Mouse (Mus musculus): ENCODE data around the gene Fuca2.
"Not testable (repeated sequence)": the region's sequence is repeated elsewhere in the genome, so short reads cannot be mapped to it uniquely, and the experiment has no call there.

Gene Fuca2

GRCm38 (mm10) chr10:13499331-13499730, at the start of gene Fuca2:
Gene Fuca2 (plus strand): TSS chr10:13499540.
- DNase-seq (ENCODE audit: low spot score), result no peak

DNA sequence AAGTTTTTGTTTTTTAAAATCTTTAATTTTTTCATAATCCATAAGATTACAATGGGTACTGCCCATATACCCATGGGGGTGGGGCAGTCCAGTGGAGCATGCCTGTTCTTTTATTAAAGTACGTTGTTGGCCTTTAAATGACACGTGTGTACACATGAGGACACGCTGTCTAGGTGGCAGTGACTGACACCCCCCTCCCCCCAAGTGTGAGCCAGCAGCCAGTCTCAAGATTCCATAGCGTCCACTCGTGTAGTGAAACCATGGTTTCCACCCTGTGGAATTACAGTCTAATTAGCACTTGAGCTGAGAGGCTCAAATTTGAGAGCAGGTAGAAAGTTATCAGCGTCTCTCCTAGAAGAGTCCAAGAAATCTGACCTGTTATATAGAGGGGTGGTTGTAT, 47.7 kb upstream of the Fuca2 start:
- no peak for DNase-seq (ENCODE audit: low spot score)

GRCm38 (mm10) chr10:13453200-13453990, 45.9 kb upstream of the Fuca2 start:
- no peak for DNase-seq (ENCODE audit: low spot score)

DNA sequence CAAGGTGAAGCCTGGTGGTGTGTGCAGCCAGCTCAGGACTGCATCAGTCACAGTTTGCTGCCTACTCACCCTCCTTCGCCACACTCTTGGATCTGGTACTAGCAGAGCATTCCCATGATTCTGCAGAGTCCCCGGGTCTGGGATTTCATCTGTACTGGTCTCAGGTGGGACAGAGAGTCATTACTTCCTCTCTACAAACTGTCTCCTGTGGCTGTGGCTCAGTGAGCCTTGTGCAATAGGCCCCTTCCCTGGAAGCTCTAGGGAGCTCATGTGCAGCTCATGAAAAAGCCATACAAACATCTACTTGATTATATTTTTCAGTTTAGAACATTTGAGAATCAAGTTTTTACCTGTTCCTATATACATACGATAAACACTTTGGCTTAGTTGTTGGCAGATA, 35.0 kb upstream of the Fuca2 start:
- DNase-seq (ENCODE audit: low spot score), result not testable (repeated sequence)

DNA sequence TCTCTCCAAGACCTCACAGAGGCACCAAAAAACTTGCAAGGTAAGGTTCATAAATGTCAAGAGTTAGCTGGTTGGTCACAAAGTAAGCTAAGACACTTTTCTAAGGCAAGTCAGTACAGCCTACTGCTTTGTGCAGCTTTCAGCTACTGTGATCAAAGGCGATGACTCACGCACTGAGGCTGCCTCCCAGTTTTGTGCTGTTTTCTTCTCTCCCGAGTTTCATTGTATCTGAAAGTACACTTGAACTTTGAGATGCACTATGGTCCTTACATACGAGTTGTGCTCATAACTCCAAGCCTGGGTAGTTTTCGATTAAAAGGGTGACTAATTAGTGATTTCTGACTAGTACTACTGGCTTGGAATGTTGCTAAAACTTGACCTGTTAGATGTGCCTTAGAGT, 32.4 kb upstream of the Fuca2 start:
- DNase-seq (ENCODE audit: low spot score), result no peak

DNA sequence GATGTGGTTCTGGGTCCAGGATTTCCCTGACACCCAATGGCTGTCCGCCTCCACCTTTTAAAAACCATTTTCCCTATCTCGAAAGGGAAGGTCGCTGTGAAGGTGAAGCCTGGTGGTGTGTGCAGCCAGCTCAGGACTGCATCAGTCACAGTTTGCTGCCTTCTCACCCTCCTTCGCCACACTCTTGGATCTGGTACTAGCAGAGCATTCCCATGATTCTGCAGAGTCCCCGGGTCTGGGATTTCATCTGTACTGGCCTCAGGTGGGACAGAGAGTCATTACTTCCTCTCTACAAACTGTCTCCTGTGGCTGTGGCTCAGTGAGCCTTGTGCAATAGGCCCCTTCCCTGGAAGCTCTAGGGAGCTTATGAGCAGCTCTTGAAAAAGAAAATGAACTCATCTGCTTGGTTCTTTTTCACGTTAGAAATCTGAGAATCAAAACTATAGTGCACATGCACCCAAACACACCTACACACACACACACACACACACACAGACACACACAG, 31.3 kb upstream of the Fuca2 start:
- not testable (repeated sequence) for DNase-seq (ENCODE audit: low spot score)

- DNase-seq (ENCODE audit: low spot score), result no peak
Measured at GRCm38 (mm10) chr10:13470236-13470635, 29.1 kb upstream of the Fuca2 start.

DNA sequence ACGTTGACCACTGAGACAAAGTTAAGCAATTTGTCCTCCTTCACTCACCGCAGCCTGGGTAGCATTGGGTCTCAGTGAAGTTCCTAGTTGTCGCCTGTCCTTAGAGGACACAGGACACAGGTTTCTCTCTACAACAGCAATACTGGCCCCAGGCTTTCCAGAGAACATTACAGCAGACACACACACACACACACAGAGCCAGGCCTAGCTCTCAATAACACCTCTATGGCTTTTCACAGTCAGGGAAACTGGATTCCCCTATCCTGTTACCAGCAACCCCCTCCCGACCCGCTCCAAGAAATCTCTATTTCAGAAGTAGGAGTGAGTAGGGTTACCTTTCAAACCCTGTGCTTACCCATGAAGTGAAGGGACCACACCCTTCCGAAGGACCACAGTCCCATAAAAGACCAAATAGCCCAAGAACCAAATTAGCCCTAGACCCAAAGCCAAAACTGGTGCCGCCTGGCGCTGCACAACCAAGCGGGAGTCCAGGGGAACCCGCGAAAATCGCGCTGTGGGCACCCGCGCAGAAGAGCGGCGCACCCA, 26.0 kb upstream of the Fuca2 start:
- DNase-seq (ENCODE audit: low spot score), result no peak

- DNase-seq (ENCODE audit: low spot score), result peak; percentile 11
Measured at GRCm38 (mm10) chr10:13473833-13474567, 25.3 kb upstream of the Fuca2 start, which contains the start of gene Phactr2. Gene Phactr2 (minus strand): TSS chr10:13474412.

- no peak for DNase-seq (ENCODE audit: low spot score)
Measured at GRCm38 (mm10) chr10:13474568-13474955, 24.8 kb upstream of the Fuca2 start.

DNA sequence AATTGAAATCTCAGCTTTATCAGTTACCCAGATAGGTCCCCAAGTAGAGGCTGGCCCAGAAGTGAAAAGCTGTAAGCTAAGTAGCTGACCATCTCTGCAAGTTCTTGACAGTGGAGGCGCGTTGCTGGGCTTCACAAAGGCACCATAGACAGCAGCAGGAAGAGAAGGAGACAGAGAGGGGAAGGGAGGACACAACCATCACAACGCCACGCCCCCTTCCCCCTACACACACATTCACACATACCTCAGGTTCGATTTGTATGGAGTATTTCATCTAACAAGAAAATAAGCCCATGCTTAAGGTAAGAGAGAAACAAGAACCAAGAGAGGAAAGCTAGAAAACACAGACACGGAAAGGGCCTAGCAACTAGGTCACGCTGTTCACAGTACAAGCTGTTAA, 24.2 kb upstream of the Fuca2 start:
- DNase-seq (ENCODE audit: low spot score), result no peak

GRCm38 (mm10) chr10:13479341-13479740, 20.0 kb upstream of the Fuca2 start:
- DNase-seq (ENCODE audit: low spot score), result no peak

- no peak for DNase-seq (ENCODE audit: low spot score)
Measured at GRCm38 (mm10) chr10:13485958-13486357, 13.4 kb upstream of the Fuca2 start.

DNA sequence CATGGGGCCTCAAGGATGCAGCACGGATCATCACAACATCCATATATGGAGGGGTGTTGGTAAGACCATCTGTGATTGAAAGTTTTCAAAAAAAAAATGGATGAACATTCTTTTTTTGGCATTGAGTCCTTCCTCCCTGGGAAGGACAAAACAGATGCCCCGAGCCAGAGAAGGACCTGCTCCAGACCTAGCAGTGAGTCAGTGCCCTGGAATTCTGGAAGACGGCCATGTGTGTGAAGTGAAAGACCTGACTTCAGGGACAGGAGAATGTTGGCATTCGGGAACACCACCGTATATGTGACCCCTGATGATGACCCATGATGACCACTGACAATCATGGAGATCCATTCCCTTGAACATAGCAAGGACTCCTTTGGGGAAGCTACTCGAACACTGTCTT, 9.7 kb upstream of the Fuca2 start:
- DNase-seq (ENCODE audit: low spot score), result no peak

- DNase-seq (ENCODE audit: low spot score), result no peak
Measured at GRCm38 (mm10) chr10:13493978-13494686, 5.2 kb upstream of the Fuca2 start.

- no peak for DNase-seq (ENCODE audit: low spot score)
Measured at GRCm38 (mm10) chr10:13496315-13496714, 3.0 kb upstream of the Fuca2 start.

DNA sequence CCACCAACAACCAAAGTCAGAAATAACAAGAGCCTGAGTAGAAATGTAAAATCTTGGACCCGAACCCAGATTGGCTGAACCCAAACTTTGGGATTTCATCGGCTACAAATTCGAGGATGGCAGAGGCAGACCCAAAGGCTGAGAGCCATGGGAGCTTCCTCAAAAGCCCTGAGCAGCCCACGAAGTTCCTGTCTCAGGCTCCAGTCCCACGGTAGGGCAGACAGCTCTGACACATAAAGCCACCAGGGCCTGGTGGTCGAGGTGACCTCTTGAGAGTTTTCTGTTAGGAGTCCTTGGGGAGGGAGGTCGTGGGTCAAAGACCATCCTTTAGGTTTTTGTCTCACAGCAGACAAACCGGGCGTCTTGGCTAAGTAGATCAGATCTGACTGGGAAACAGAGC, 1.1 kb downstream of the Fuca2 start:
- no peak for DNase-seq (ENCODE audit: low spot score)

DNA sequence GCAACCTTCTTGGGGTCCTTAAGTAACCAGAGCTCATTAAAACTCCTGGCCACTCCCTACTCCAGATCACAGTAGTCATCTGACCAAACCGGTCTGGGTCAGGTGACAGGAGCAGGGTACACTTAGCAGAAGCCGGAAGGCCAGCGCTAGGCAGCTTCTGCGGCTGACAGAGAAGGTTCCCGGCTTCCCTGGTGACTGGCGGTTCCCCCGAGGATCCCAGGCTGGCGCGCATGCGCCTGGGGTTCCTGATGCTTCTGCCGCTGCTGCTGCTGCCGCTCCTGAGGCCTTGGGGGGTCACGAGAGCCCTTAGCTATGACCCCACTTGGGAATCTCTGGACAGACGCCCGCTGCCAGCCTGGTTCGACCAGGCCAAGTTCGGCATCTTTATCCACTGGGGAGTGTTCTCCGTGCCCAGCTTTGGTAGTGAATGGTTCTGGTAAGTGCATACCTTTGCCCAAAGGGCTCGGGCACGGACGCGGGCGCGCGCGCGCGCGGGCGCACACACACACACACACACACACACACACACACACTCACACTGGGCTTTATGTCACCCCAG, 1.7 kb downstream of the Fuca2 start:
- peak; percentile 80 for DNase-seq (ENCODE audit: low spot score)

- not testable (repeated sequence) for DNase-seq (ENCODE audit: low spot score)
Measured at GRCm38 (mm10) chr10:13501533-13501932, 2.2 kb downstream of the Fuca2 start.

DNA sequence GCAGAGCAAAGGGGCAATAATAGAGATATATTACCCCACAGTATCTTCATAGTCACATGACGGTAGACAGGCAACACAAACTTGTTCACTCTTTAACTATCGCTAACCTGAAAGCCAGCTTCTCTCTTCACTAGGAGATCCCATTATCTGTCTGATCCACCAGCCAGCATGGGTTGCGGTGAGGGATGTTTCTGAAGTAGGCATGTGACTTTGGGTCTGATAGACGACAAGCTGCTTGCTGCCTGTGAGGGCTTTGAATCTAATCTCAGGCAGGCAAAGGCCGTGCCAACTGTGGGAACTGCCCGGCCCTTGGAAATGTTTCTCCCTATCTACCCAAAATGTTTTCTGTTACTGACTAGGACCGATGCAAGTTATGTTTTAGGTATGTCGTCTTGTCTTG, 3.0 kb downstream of the Fuca2 start:
- no peak for DNase-seq (ENCODE audit: low spot score)

DNA sequence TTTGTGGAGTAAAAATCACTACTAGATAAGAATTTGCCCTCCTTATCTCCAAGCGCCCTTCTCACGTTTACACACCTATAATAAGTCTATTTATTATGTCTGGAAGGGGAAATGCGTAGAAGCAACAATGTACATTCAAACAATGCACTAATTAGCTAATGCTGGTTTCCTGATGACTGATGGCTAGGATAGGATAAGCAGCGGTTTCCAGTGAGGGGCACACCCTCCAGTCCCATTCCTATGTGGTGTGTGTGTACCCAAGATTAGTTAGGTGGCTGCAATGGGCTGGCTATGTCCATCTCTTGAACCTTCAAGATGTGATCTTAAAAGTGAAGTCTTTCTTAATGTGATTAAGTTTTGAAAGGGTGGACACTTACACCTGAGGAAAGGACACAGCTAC, 22.5 kb downstream of the Fuca2 start:
- DNase-seq (ENCODE audit: low spot score), result no peak

DNA sequence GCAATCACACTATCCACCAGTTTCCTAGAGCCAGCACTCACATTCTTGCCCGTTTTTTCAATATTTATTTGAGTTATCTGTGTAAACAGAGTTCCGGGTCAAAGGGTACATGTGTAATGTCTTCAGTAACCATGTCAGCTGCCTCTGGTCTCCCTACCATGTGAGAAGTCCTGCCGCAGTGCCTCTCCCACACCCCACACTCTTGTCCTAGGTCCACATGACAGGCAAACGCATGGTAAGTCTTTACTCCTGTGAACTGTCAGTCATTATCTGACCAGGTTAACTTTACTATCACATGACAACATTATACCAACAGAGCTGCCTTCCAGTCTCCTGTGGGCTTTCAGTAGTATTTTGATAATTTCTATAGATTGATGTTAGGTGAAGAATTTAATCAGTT, 28.8 kb downstream of the Fuca2 start:
- no peak for DNase-seq (ENCODE audit: low spot score)

All from ovary, adult 18-20 months (tissue).